Mouse (Mus musculus) adrenal gland, postnatal 14 days (tissue): ENCODE results near the gene Polg2. TPM values are rescaled to one million over a fixed set of nuclear protein-coding genes. Genes with fewer than 3 reads are reported as not detected.

Source experiments
- DNase-seq: peaks from one replicate; pipeline ENCODE4 v3.0.0; 2021; ENCODE audit warnings: mixed read lengths
- microRNA-seq, 2 experiments: library from miRNA; unstranded; fragments of <30 nt; microRNA quantifications; one replicate each; pipeline ENCODE4 v1.2.0; 2021
- total RNA-seq: library from RNA; stranded (reverse); gene quantifications from 2 replicates; pipeline ENCODE4 v1.2.3, GENCODE M21; 2021

The Polg2 gene
- total RNA-seq, 1 experiment from 2014 or later = 6.6 TPM

DNA sequence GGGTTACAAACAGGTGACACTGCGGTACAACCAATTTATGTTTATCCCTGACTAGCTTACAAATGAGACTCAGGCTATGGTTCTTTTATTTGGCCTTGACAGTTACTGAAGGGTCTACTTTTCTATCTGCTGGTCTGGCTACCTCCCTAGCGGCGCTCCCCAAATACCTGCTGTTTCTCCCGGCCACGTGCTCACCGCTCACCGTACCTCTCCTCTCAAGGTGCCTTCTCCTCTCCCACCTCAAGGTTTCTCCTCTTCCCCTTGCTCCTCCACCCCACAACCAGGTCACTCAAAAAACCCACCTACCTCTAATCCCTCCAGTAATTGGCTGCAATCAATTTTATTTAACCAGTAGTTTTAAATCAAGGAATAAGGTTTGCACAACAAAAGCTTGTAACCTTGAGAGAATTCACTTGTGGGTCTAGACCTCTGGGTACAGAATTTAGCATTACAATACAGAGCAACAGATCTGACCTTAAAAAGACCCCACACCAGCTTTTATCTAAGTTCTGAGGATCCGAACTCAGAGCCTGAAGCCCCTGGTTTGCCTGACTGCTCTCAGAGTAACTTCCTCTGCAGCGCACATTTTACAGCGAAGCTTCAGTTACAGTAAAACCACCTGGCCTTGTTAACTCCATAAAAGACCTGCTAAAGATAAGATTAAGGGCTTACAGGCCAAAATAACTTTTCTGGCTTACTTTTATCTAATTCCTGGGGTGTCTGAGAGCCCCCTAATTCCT lies 55.0 kb downstream of the Polg2 start:
- no peak for DNase-seq

DNA sequence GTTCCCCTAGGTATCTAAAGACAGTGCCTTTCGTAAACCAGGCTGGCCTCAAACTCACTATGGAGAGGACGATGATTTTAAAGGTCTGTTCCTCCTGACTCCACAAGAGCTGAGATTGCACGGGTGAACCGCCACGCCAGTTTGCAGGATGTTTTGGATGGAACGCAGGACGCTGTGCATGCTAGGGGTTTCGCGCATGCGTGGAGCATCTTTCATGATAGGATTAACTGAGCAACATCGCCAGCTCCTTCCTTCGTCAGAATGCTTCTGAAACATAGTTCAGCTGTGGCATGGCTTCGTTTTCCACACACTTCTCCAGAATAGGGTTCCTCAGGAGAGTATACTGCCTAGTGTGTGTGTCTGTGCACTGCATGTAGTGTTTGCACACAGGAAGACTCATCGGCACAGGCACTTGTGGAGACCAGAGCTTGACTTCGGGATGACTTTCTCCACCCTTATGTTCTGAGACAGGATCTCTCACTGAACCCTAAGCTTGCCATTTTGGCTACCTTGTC lies 55.7 kb downstream of the Polg2 start:
- no peak for DNase-seq

DNA sequence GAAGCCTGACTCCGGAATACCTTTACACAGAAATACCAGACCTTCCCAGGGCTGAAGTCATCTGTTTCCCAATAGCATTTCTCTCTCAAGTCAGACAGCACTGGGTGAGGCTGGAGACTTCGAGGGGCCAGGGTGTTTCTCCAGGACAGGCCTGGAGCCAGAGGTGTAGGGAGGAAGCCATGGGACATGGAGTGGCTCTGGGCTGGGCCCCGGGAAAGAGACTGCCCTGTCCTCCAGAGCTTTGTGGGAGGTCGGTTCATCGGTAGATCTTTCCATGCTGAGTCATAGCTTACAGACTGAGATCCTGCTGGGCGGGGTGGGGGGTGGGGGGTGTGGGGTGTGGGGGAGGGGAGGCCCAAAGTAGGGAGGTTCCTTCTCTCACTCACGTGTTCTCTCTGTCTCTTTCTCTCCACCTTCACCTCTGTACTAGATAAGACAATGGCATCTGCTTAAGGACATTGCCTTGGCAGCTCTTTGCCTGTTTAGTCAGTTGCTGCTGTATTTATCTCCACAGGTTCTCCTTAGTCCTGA lies 56.4 kb downstream of the Polg2 start:
- DNase-seq = peak; percentile 60

DNA sequence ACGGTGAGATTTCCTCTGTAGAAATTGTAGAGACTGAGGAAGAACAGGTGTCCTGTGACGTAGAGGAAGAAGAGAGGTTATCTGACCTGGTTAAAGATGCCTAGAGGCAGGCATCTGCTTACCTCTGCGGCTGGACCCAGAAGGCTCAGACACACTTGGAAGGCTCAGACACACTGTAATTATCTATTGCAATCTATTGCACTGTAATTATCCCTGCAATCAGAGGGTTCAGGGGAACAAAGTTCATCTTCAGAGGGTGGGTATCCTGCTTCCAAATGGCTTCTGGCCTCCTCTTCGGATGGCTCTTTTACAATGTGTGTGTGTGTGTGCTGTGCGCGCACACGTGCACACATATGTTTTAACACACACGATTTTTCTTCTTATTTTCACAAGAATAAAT lies 59.0 kb downstream of the Polg2 start:
- no peak for DNase-seq

Small RNA genes within 50 kb of the gene (microRNA-seq; reads per million reads assigned to microRNA genes)
- gene Gm25994 (0 to 0.38 reads per million in 2 experiments), gene Mir3064 (4.7 to 9.5 reads per million in 2 experiments)

Other genes starting within 250 kb of the Polg2 start
- 40.4 and 44.8 TPM in 2 replicates for gene Tex2, start 166.1 kb downstream of the Polg2 start, total RNA-seq
- gene Pecam1, start 28.9 kb downstream of the Polg2 start, total RNA-seq = 110 and 152 TPM in 2 replicates
- 0.67 and 1.9 TPM in 2 replicates for gene Milr1, start 28.3 kb downstream of the Polg2 start, total RNA-seq
- 755 and 762 TPM in 2 replicates for gene Ddx5, start 9.6 kb upstream of the Polg2 start, total RNA-seq
- gene Cep95, start 9.7 kb upstream of the Polg2 start, total RNA-seq = 12.2 and 13.2 TPM in 2 replicates
- 37.5 and 39.8 TPM in 2 replicates for gene Smurf2, start 141.2 kb upstream of the Polg2 start, total RNA-seq
- 42.6 and 55.8 TPM in 2 replicates for gene Kpna2, start 220.0 kb upstream of the Polg2 start, total RNA-seq
- 1.7 and 2.1 TPM in 2 replicates for gene 1810010H24Rik, start 246.1 kb upstream of the Polg2 start, total RNA-seq